Mouse (Mus musculus) embryonic facial prominence, embryonic 15.5 days (tissue): ENCODE results near the gene Soat1. TPM values are rescaled to one million over a fixed set of nuclear protein-coding genes. Genes with fewer than 3 reads are reported as not detected.

Source experiments
- ATAC-seq: fragments of 200-750 bp; cut with Nextera tagmentation; 2 replicates; pipeline ENCODE4 v1.8.0; 2017; ENCODE audit warnings: low read depth, moderate TSS enrichment; ENCODE audit not compliant: insufficient number of reproducible peaks, low FRiP score, low TSS enrichment
- H3K27ac ChIP-seq: fragments of 300-500 bp; sonication (generic); replicated peaks from 2 replicates; pipeline ENCODE4 v1.5.1; 2015; ENCODE audit warnings: mild to moderate bottlenecking, inconsistent platforms
- H3K27me3 ChIP-seq: fragments of 300-500 bp; sonication (generic); 2 replicates; pipeline ENCODE4 v1.6.1; 2015; ENCODE audit warnings: inconsistent platforms
- H3K36me3 ChIP-seq: fragments of 300-500 bp; sonication (generic); 2 replicates; pipeline ENCODE4 v1.6.1; 2015; ENCODE audit warnings: mild to moderate bottlenecking, inconsistent platforms
- H3K4me1 ChIP-seq: fragments of 300-500 bp; sonication (generic); 2 replicates; pipeline ENCODE4 v1.6.1; 2015; ENCODE audit warnings: inconsistent platforms
- H3K4me2 ChIP-seq: fragments of 300-500 bp; sonication (generic); replicated peaks from 2 replicates; pipeline ENCODE4 v1.6.1; 2015; ENCODE audit warnings: mild to moderate bottlenecking, inconsistent platforms
- H3K4me3 ChIP-seq: fragments of 300-500 bp; sonication (generic); replicated peaks from 2 replicates; pipeline ENCODE4 v1.5.1; 2015; ENCODE audit warnings: mild to moderate bottlenecking, inconsistent platforms
- H3K9ac ChIP-seq: fragments of 300-500 bp; sonication (generic); 2 replicates; pipeline ENCODE4 v1.6.1; 2015; ENCODE audit warnings: inconsistent platforms
- H3K9me3 ChIP-seq: fragments of 300-500 bp; sonication (generic); replicated peaks from 2 replicates; pipeline ENCODE4 v1.6.1; 2016; ENCODE audit warnings: inconsistent platforms
- WGBS: fragments of 180-500 bp; shearing (Covaris S2); methylation state at CpG from one replicate; pipeline ENCODE4 v1.1.7; 2015; 5-methylcytosine and 5-hydroxymethylcytosine counted together
- polyA plus RNA-seq: library from polyadenylated mRNA; unstranded; fragments of >200 nt; fragmentation: Nextera tagmentation; extraction: Ambion mirVana; gene quantifications from 2 replicates; pipeline ENCODE4 v1.2.1, GENCODE M21; 2015

Gene Soat1
- polyA plus RNA-seq, 1 experiment from 2014 or later = 23.1 TPM

DNA sequence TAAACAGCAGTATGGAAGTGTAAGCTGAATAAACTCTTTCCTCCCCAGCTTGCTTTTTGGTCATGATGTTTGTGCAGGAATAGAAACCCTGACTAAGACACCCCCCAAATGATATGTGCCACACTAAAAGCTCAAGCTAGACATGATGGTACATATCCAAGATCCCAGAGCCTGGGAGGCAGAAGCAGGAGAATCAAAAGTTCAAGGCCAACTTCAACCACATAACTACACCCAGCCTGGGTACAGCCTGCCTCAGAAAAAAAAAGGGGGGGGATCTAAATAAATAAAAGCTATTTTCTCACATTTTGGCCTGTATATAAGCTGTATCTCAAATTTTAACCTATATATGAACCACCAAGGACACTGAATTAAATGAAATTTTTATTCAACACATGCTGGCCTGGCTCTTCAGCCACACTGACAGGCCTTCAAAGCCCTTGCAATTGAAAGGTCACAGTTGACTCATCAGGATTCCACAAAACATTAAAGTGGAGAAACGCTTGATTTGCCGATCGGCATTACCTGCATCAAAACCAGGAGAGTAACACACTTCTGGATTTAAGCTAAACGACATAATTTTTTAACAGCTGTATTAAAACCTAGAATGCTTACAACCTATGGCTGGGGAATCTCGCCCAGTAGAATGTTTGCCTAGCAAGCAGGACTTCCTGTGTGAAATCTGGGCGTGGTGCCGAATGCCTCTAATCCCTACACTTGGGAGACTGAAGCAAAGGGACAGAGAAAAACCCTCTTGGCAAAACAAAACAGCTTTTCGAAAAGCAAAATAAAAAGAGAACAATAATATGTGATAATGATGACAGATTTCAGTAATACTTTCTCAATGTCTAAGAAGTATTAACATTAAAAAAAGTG lies 9.9 kb downstream of the Soat1 start:
- Histone ChIP-seq H3K27ac (no peak overlapping the region), H3K9me3 (no peaks in the 10 kb centered on the region), H3K9ac (no peak overlapping the region), H3K4me3 (no peak overlapping the region), H3K4me2 (no peak overlapping the region), H3K27me3 (no peaks in the 10 kb centered on the region), H3K36me3 (peaks cover 7% of the 10 kb centered on the region), H3K4me1 (no peaks in the 10 kb centered on the region)
- 78% methylated on average over 8 of the region's 8 CpGs for WGBS
- no peak for ATAC-seq

DNA sequence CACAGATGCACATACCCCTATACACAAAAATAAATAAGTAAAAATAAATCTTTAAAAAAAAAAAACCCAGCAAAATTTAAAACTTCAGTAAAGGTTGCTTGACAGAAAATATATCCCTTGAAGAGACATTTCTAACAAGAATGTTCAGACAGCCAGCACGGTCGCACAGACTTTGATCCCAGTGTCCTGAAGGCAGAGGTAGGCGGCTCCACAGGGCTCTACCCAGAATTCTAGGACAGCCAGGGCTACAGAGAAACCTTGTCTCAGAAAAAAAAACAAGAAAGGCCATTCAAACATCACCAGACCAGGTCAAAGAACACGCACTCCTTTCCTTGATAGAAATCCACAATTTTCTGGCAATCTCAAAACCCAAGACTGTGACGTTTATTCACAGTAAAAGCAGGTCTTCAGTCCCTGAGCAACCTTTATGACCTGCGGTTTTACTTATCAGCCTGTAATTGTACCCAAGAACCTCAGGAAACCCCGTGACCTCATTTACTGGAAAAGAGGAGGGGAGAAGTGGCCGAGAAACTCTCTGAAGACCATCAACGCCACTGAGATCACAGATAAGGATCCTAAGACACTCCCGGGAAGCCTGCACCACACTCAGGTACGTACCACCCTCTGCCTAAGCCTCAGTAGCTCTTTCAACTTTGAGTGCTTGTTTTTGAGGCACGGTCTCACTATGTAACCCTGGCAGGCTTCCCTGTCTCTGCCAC lies 11.7 kb downstream of the Soat1 start:
- Histone ChIP-seq H3K36me3 (peaks cover 6% of the 10 kb centered on the region), H3K4me1 (no peaks in the 10 kb centered on the region), H3K9me3 (no peaks in the 10 kb centered on the region), H3K9ac (no peak overlapping the region), H3K27ac (no peak overlapping the region), H3K27me3 (no peaks in the 10 kb centered on the region), H3K4me2 (no peak overlapping the region), H3K4me3 (no peak overlapping the region)
- WGBS = 75% methylated on average over 12 of the region's 12 CpGs
- ATAC-seq = no peak

DNA sequence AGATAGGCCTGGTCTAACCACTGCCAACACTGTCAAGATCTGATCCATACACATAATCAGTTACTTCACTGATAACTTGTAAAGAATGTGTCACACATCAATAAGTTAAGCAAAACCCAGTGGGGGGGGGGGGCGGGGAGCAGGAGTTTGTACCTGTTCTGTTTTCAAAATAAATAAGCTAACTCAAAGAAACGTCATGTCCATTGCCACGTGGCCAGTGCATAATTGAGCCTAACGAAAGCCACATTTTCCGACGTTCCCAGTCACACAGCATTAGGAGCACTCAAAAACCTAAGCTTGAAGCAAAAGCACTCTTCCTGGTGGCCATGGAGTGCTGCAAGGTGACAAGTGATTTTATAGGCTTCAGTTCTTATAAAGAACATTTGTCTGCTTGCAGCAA lies 13.1 kb downstream of the Soat1 start:
- WGBS = 54% methylated on average over 6 of the region's 6 CpGs
- no peaks in the 10 kb centered on the region for H3K4me1 ChIP-seq
- H3K36me3 ChIP-seq = peaks cover 2% of the 10 kb centered on the region
- H3K4me3 ChIP-seq = no peak overlapping the region
- no peaks in the 10 kb centered on the region for H3K9me3 ChIP-seq
- no peaks in the 10 kb centered on the region for H3K27me3 ChIP-seq
- no peak overlapping the region for H3K27ac ChIP-seq
- H3K4me2 ChIP-seq = no peak overlapping the region
- no peak for ATAC-seq
- no peak overlapping the region for H3K9ac ChIP-seq

DNA sequence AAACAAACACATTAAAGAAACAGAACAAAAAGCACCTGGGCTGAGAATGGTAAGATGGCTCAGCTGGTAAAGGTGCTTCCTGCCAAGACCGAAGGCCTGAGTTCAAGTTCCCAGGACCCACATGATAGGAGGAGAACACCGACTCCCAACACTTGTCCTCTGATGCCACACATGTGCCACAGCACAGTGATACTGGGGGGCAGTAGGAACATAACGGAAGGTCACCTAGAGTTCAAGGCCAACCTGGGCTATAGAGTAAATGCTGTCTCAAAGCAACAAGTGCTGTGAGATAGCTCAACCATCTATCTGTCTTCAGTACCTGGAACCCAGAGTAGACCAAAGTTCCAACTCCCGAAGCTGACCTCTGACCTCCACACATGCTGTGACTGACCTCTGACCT lies 13.9 kb downstream of the Soat1 start:
- H3K27ac ChIP-seq = no peak overlapping the region
- H3K9me3 ChIP-seq = no peaks in the 10 kb centered on the region
- H3K27me3 ChIP-seq = no peaks in the 10 kb centered on the region
- 89% methylated on average over 4 of the region's 4 CpGs for WGBS
- H3K4me3 ChIP-seq = no peak overlapping the region
- no peaks in the 10 kb centered on the region for H3K36me3 ChIP-seq
- no peaks in the 10 kb centered on the region for H3K4me1 ChIP-seq
- no peak overlapping the region for H3K9ac ChIP-seq
- no peak for ATAC-seq
- H3K4me2 ChIP-seq = no peak overlapping the region

DNA sequence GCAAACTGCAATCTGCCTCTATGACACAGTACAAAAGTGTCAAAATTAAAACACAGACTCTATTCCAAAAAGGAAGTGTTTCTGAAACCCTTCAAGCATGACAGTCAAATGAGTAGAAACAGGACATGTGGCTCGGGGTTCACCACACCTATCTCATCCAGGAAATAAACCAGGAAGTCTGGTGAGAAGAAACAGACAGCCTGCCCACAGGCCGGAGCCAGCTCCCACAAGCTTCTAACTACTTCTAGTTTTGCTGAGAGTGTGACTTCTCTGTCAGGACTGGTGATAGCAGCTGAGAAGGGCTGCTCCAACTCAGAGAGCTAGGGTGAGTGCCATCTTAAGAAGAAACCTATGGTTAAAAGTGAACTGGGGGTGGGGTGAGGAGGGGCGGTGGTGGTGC lies 14.4 kb downstream of the Soat1 start:
- Histone ChIP-seq H3K4me2 (no peak overlapping the region), H3K4me3 (no peak overlapping the region), H3K9ac (no peak overlapping the region), H3K27ac (no peak overlapping the region), H3K27me3 (no peaks in the 10 kb centered on the region), H3K4me1 (no peaks in the 10 kb centered on the region), H3K9me3 (no peaks in the 10 kb centered on the region), H3K36me3 (no peaks in the 10 kb centered on the region)
- WGBS = 70% methylated on average over 3 of the region's 3 CpGs
- no peak for ATAC-seq

DNA sequence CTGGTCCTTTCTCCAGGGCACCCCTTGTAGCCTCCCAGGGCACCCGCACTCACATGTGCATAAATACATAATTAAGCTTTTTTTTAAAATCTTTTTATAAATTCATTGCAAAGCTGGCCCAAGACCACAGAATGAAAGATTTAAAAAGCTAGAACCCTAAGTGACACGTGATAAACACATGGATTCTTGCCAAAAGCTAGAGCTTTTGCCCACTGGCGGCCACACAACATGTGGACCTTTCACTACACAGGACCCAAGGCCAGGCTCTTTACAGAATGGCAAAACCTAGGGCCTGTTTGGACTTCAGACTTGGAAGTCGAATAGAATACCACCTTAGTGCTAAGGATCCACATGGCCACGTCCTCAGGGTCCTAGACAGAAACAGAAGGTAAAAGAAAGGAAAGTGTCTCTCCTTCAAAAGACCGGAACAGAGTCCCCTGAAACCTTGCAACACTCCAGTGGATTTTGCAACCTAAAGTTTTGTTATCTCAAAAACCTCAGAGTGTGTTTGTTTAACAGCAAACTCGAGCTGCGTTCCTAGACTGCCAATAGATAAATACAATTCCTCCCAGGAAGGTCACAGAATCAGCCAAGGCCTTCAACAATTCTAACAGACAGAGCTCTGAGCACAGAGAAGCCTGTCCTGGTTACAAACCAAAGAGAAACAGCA lies 15.6 kb downstream of the Soat1 start:
- Histone ChIP-seq H3K27ac (no peak overlapping the region), H3K36me3 (no peaks in the 10 kb centered on the region), H3K9ac (no peak overlapping the region), H3K27me3 (no peaks in the 10 kb centered on the region), H3K4me2 (no peak overlapping the region), H3K9me3 (no peaks in the 10 kb centered on the region), H3K4me1 (no peaks in the 10 kb centered on the region), H3K4me3 (no peak overlapping the region)
- no peak for ATAC-seq
- 76% methylated on average over 8 of the region's 8 CpGs for WGBS

DNA sequence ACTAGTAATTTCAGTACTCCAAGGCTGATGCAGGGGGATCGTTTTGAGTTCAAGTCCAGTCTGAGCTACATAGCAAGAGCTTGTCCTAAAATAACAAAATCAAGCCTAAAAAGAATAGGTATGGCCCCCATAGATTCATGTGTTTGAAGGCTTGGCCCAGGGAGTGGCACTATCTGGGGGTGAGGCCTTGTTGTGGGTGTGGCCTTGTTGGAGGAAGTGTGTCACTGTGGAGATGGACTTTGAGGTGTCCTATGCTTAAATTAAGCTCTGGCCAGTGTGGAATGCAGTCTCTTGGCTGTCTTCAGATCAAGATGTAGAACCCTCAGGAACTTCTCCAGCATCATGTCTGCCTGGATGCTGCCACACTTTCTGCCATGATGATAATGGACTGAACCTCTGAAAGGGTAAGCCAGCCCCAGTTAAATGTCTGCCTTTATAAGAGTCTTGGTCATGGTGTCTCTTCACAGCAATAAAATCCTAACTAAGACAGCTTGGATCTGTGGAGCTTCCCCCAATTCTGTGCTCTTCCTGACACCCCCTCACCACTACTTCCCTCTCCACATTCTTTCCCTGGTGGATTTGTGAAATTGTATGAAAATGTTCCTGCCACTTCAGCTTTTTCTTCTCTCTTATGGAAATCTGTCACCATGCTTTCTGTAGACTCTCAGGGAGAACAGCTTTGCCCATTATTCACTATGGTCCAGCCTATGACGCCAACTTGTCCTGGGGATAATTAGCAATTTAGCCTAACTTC lies 18.9 kb downstream of the Soat1 start:
- H3K27me3 ChIP-seq = no peaks in the 10 kb centered on the region
- no peaks in the 10 kb centered on the region for H3K9me3 ChIP-seq
- H3K4me3 ChIP-seq = no peak overlapping the region
- no peak overlapping the region for H3K9ac ChIP-seq
- H3K4me1 ChIP-seq = no peaks in the 10 kb centered on the region
- no peak overlapping the region for H3K4me2 ChIP-seq
- no peaks in the 10 kb centered on the region for H3K36me3 ChIP-seq
- ATAC-seq = no peak
- 91% methylated on average over 2 of the region's 2 CpGs for WGBS
- no peak overlapping the region for H3K27ac ChIP-seq

DNA sequence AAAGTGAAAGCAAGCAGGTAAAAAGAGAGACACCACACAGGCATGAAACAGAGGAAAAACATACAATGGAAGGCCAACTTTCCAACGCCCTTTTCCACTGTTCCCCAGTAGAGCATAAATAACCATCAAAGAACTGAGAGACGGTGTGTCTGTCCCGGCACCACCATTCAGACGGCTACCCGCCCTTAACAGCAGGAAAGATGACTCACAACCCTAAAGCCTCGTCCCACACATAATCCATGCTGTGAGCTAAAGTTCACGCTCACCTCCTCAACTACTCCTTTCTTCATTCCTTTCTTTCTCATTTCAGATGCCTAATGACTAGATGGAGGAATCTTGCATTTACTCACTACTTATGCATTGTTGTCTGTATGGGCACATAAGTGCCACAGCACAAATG lies 19.7 kb downstream of the Soat1 start:
- no peaks in the 10 kb centered on the region for H3K36me3 ChIP-seq
- no peaks in the 10 kb centered on the region for H3K4me1 ChIP-seq
- no peak overlapping the region for H3K4me3 ChIP-seq
- no peaks in the 10 kb centered on the region for H3K27me3 ChIP-seq
- 66% methylated on average over 7 of the region's 7 CpGs for WGBS
- no peak overlapping the region for H3K4me2 ChIP-seq
- H3K27ac ChIP-seq = no peak overlapping the region
- no peak overlapping the region for H3K9ac ChIP-seq
- H3K9me3 ChIP-seq = no peaks in the 10 kb centered on the region
- no peak for ATAC-seq

DNA sequence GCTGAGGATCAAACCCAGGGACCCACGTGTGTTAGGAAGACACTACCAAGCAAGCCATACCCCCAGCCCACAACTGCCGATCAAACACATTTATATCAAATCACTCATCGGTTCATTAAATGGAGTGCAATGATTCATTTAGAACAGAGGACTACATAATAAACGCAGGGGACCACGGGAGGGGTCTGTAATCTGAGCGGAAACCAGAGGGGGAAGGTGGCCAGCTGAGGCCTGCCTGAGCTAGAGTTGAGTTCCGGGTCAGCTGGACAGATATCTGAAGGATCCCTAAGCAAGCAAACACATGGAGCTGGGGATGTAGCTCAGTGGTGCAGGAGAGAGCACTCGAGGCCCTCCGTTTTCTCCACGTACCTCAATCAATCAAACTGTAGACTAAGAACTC lies 20.3 kb downstream of the Soat1 start:
- H3K27me3 ChIP-seq = no peaks in the 10 kb centered on the region
- no peak for ATAC-seq
- H3K9ac ChIP-seq = no peak overlapping the region
- no peaks in the 10 kb centered on the region for H3K4me1 ChIP-seq
- H3K27ac ChIP-seq = no peak overlapping the region
- no peak overlapping the region for H3K4me2 ChIP-seq
- 87% methylated on average over 10 of the region's 10 CpGs for WGBS
- no peaks in the 10 kb centered on the region for H3K36me3 ChIP-seq
- no peak overlapping the region for H3K4me3 ChIP-seq
- no peaks in the 10 kb centered on the region for H3K9me3 ChIP-seq

DNA sequence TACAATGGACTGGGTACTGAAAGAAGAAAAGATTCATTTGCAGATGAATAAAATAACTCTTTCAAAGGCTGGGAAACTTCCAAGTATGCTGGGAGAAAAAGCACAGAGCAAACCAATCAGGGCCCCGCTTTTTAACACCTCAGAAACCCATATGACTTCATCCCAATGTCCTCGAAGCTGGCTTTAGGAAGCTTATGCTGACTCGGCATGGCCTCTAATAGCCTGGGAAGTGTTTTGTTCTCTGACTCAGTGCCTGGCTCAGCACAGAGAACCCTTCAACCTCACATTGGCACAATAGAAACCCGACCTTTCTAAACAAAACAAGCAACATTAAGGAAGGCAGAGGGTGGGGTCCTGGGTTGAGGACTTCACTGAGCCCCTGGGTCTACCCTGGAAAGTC lies 23.7 kb downstream of the Soat1 start:
- Histone ChIP-seq H3K36me3 (no peaks in the 10 kb centered on the region), H3K27me3 (no peaks in the 10 kb centered on the region), H3K4me1 (no peaks in the 10 kb centered on the region), H3K4me2 (no peak overlapping the region), H3K4me3 (no peak overlapping the region), H3K9me3 (no peaks in the 10 kb centered on the region), H3K27ac (no peak overlapping the region), H3K9ac (no peak overlapping the region)
- WGBS = 54% methylated on average over 4 of the region's 4 CpGs
- ATAC-seq = no peak

DNA sequence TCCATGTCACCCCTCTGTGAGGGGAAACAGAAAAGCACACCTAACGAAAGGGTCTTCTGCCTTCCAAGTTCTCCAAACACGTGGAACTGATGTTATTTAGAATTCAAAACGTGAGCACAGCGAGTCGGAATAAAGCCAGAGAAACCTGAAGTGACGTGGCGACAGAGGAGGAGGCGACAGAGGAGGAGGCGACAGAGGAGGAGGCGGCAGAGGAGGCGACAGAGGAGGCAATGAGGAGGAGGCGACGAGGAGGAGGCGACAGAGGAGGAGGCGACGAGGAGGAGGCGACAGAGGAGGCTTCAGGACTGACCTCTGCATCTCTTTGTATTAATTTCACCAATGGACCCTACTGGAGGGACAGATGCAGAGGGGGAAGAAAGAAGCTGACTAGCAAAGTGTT lies 24.4 kb downstream of the Soat1 start:
- H3K9me3 ChIP-seq = no peaks in the 10 kb centered on the region
- 0 out of 2 replicates have a peak, but pooled peaks cover 3% of the 10 kb centered on the region for H3K36me3 ChIP-seq
- no peak overlapping the region for H3K9ac ChIP-seq
- WGBS = 73% methylated on average over 17 of the region's 17 CpGs
- no peak for ATAC-seq
- no peaks in the 10 kb centered on the region for H3K27me3 ChIP-seq
- H3K4me2 ChIP-seq = no peak overlapping the region
- H3K27ac ChIP-seq = no peak overlapping the region
- H3K4me3 ChIP-seq = no peak overlapping the region
- H3K4me1 ChIP-seq = no peaks in the 10 kb centered on the region
